Mouse (Mus musculus) left cerebral cortex, postnatal 4 days (tissue): ENCODE data around the gene Gpr37l1. TPM values are rescaled to one million over a fixed set of nuclear protein-coding genes. Genes with fewer than 3 reads are reported as not detected.
A peak's percentile ranks its signal among the peaks of the same experiment; 100 is the strongest.
"Not testable (repeated sequence)": the region's sequence is repeated elsewhere in the genome, so short reads cannot be mapped to it uniquely, and the experiment has no call there.

ENCODE experiments used
- DNase-seq: peaks from one replicate; pipeline ENCODE4 v3.0.0-alpha.2; 2022
- intact Hi-C: fragments of 180-260 bp; cut with DNase I; formaldehyde crosslinking; loops from one replicate; pipeline ENCODE4 v1.15.1; 2025
- total RNA-seq, 2 experiments: library from RNA; stranded (reverse); gene quantifications; 2 replicates each; pipeline ENCODE4 v1.2.3; 2021

Gene Gpr37l1
- total RNA-seq, 2 experiments from 2014 or later = 15.8 to 18.8 TPM

DNA sequence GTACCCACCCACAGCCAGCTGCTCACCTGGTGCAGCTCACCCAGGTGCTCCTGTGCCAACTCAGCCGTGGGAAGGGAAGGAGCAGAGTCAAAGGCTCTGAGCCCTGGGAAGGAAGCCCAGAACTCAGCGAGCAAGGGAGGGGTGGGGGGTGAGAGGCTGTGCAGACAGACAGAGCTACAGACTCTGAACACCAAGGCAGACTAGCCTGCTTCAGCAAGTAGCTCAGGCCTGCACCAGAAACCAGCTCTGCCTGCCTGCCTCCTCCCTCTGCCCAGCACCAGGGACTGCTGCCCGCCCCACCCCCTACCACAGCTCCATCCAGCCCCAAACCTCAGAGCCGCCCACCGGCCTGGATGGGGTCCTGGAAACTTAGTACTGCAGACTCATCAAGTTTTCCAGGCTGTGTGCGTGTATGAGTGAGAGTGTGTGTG, 39.5 kb downstream of the Gpr37l1 start:
- intact Hi-C loops = no loop called here
- DNase-seq = no peak

GRCm38 (mm10) chr1:135126443-135127027, 40.9 kb downstream of the Gpr37l1 start:
- DNase-seq = no peak
- intact Hi-C loops = no loop called here

DNA sequence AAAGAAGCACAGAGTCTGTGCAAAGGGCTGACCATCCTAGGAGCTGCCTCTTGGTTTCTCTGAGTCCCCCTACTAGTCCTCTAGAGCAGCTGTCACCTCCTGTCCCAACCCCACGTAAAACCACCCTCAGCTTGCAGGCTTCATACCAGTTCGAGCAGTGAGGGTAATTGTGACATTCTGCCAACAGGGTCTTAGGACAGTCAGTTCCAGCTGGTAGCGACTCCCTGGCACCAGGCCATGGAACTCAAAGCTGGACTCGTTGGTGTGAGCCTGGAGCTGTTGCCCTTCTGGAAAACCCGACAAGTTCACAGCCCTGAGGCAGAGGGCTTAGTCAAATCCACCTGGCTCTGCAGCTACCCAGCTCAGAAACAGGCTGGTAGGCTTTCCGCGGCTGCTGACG, 41.5 kb downstream of the Gpr37l1 start:
- intact Hi-C loops = no loop called here
- peak; percentile 89 for DNase-seq

DNA sequence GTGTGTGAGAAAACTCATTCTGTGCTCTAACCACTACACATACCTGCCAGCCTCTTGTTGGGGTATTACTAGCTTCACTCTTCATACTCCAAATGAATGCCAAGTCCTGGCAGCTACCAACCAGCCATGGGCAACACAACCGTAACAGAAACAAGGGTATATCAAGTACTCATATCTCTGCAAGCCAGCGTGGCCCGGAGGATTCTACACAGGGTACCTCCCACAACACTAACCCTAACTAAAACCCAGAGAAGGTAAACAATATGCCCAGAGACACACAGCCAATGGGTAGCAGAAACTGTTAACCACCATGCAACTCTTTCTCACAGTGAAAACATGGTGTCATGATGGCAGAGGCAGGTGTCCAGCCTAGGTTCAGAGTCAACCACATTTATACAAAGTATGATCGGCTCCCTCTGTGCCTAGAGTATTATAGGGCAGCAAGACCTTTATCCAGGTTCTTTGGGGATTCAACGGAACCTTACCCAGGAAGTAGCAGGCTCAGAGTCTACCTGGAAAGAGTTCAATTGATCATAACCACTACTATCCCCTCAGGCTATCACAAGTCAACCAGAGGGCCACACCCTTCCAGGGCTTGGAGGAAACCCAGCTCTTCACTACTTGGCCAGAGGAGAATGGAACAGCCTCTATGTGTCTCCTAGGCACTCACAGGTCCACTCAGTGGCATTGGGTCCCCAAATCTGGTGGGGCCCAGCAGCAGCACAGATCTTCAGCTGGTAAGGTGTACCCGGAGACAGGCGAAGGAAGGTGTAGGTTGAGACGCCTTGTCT, 42.7 kb downstream of the Gpr37l1 start:
- no peak for DNase-seq
- intact Hi-C loops = no loop called here

- peak; percentile 47 for DNase-seq
- intact Hi-C loops = loop anchor here (5.0 kb wide), 1 partner anchor 125 kb away; no protein-coding TSS in a partner anchor
Observed at GRCm38 (mm10) chr1:135112661-135113060, 54.8 kb downstream of the Gpr37l1 start.

DNA sequence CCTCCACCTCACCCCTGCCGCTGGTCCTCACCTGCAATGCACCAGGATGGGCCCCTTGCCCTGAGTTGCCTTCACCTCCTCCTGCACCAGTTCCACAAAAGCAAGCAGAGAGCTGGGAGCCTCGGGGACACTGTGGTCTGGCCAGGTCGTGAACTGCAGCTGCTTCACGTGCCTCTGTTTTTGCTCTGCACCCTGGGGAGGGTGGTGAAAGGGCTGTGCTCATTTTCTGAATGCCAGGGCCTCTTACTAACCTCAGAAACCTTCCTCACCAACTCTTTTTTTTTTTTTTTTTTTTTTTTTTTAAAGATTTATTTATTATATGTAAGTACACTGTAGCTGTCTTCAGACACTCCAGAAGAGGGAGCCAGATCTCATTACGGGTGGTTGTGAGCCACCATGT, 56.2 kb downstream of the Gpr37l1 start:
- DNase-seq = not testable (repeated sequence)
- intact Hi-C loops = loop anchor here (5.0 kb wide), 1 partner anchor 124 kb away; no protein-coding TSS in a partner anchor

Other genes with a start within 250 kb of the Gpr37l1 start
- gene Ppp1r12b, start 211.7 kb downstream of the Gpr37l1 start, total RNA-seq = 10 to 100 TPM; 61.4 to 62.1 TPM
- 1 to 10 TPM; 2.3 to 3.0 TPM for gene Ube2t, start 205.1 kb downstream of the Gpr37l1 start, total RNA-seq
- gene Lgr6, start 62.4 kb downstream of the Gpr37l1 start, total RNA-seq = 1 to 10 TPM; 1.6 to 2.3 TPM
- under 1 TPM; 0.10 to 0.24 TPM for gene Ptpn7, start 35.0 kb downstream of the Gpr37l1 start, total RNA-seq
- gene Arl8a, start 20.9 kb downstream of the Gpr37l1 start, total RNA-seq = 100 to 1,000 TPM; 508 to 512 TPM
- gene Elf3, start 90.9 kb upstream of the Gpr37l1 start, total RNA-seq = under 1 TPM in 1 of 2 experiments, not detected in 1; 0.24 TPM
- gene Rnpep, start 116.4 kb upstream of the Gpr37l1 start, total RNA-seq = 10 to 100 TPM; 57.4 to 60.6 TPM
- 100 to 1,000 TPM; 109 to 112 TPM for gene Timm17a, start 146.1 kb upstream of the Gpr37l1 start, total RNA-seq
- gene Lmod1, start 157.1 kb upstream of the Gpr37l1 start, total RNA-seq = under 1 TPM; 0.30 to 0.46 TPM
- gene Shisa4, start 207.6 kb upstream of the Gpr37l1 start, total RNA-seq = 10 to 100 TPM; 75.2 to 79.1 TPM